Mouse (Mus musculus): ENCODE data around the gene Sh3bgrl2. TPM values are rescaled to one million over a fixed set of nuclear protein-coding genes. Genes with fewer than 3 reads are reported as not detected.
A peak's percentile ranks its signal among the peaks of the same experiment; 100 is the strongest.

Gene Sh3bgrl2
- polyA plus RNA-seq, 1 experiment from 2014 or later: 7.7 TPM

GRCm38 (mm10) chr9:83598047-83598446, 49.9 kb downstream of the Sh3bgrl2 start:
- no peaks in the 10 kb centered on the region for H3K9me3 ChIP-seq
- H3K4me3 ChIP-seq: no peak overlapping the region
- no peak for ATAC-seq (replicated peaks)
- no peak overlapping the region for H3K9ac ChIP-seq
- 51% methylated on average over 7 of the region's 7 CpGs for WGBS
- H3K27ac ChIP-seq: no peak overlapping the region
- H3K4me1 ChIP-seq: peaks cover 8% of the 10 kb centered on the region
- no peaks in the 10 kb centered on the region for H3K27me3 ChIP-seq (replicated peaks)
- no peak overlapping the region for H3K4me2 ChIP-seq
- no peaks in the 10 kb centered on the region for H3K36me3 ChIP-seq (replicated peaks)

GRCm38 (mm10) chr9:83599505-83599904, 51.4 kb downstream of the Sh3bgrl2 start:
- Histone ChIP-seq H3K9me3 (no peaks in the 10 kb centered on the region), H3K4me2 (no peak overlapping the region), H3K4me3 (no peak overlapping the region), H3K36me3 (replicated peaks) (no peaks in the 10 kb centered on the region), H3K27me3 (replicated peaks) (no peaks in the 10 kb centered on the region), H3K9ac (no peak overlapping the region), H3K27ac (no peak overlapping the region), H3K4me1 (peaks cover 14% of the 10 kb centered on the region)
- WGBS: 54% methylated on average over 6 of the region's 6 CpGs
- no peak for ATAC-seq (replicated peaks)

GRCm38 (mm10) chr9:83600286-83601048, 52.3 kb downstream of the Sh3bgrl2 start:
- Histone ChIP-seq H3K27me3 (replicated peaks) (no peaks in the 10 kb centered on the region), H3K9me3 (no peaks in the 10 kb centered on the region), H3K27ac (no peak overlapping the region), H3K9ac (no peak overlapping the region), H3K4me1 (peaks cover 14% of the 10 kb centered on the region), H3K4me3 (no peak overlapping the region), H3K36me3 (replicated peaks) (no peaks in the 10 kb centered on the region), H3K4me2 (no peak overlapping the region)
- WGBS: 59% methylated on average over 10 of the region's 10 CpGs
- ATAC-seq (replicated peaks): no peak

GRCm38 (mm10) chr9:83602176-83602770, 54.1 kb downstream of the Sh3bgrl2 start:
- H3K27ac ChIP-seq: no peak overlapping the region
- no peaks in the 10 kb centered on the region for H3K9me3 ChIP-seq
- H3K27me3 ChIP-seq (replicated peaks): no peaks in the 10 kb centered on the region
- peaks cover 18% of the 10 kb centered on the region for H3K4me1 ChIP-seq
- no peak overlapping the region for H3K9ac ChIP-seq
- H3K4me2 ChIP-seq: no peak overlapping the region
- H3K4me3 ChIP-seq: no peak overlapping the region
- 19% methylated on average over 6 of the region's 6 CpGs for WGBS
- H3K36me3 ChIP-seq (replicated peaks): no peaks in the 10 kb centered on the region
- ATAC-seq (replicated peaks): 0 out of 2 replicates have a peak, but pooled peaks have one; percentile 25

- Histone ChIP-seq H3K27me3 (replicated peaks) (no peaks in the 10 kb centered on the region), H3K27ac (no peak overlapping the region), H3K4me1 (peaks cover 18% of the 10 kb centered on the region), H3K4me3 (no peak overlapping the region), H3K36me3 (replicated peaks) (no peaks in the 10 kb centered on the region), H3K9ac (no peak overlapping the region), H3K9me3 (no peaks in the 10 kb centered on the region), H3K4me2 (no peak overlapping the region)
- ATAC-seq (replicated peaks): no peak
- WGBS: 51% methylated on average over 2 of the region's 2 CpGs
Measured at GRCm38 (mm10) chr9:83603159-83603558, 55.0 kb downstream of the Sh3bgrl2 start.

- H3K27ac ChIP-seq: no peak overlapping the region
- no peak overlapping the region for H3K4me2 ChIP-seq
- no peak for ATAC-seq (replicated peaks)
- H3K27me3 ChIP-seq (replicated peaks): no peaks in the 10 kb centered on the region
- WGBS: 51% methylated on average over 8 of the region's 8 CpGs
- H3K36me3 ChIP-seq (replicated peaks): no peaks in the 10 kb centered on the region
- H3K9ac ChIP-seq: no peak overlapping the region
- peaks cover 30% of the 10 kb centered on the region for H3K4me1 ChIP-seq
- no peak overlapping the region for H3K4me3 ChIP-seq
- no peaks in the 10 kb centered on the region for H3K9me3 ChIP-seq
Measured at GRCm38 (mm10) chr9:83605886-83606640, 57.9 kb downstream of the Sh3bgrl2 start.

- Histone ChIP-seq H3K4me3 (no peak overlapping the region), H3K9me3 (no peaks in the 10 kb centered on the region), H3K9ac (no peak overlapping the region), H3K4me2 (no peak overlapping the region), H3K36me3 (replicated peaks) (no peaks in the 10 kb centered on the region), H3K4me1 (peaks cover 26% of the 10 kb centered on the region), H3K27me3 (replicated peaks) (no peaks in the 10 kb centered on the region), H3K27ac (no peak overlapping the region)
- 76% methylated on average over 1 of the region's 1 CpGs for WGBS
- no peak for ATAC-seq (replicated peaks)
Measured at GRCm38 (mm10) chr9:83608135-83608534, 60.0 kb downstream of the Sh3bgrl2 start.

GRCm38 (mm10) chr9:83609422-83610297, 61.5 kb downstream of the Sh3bgrl2 start:
- Histone ChIP-seq H3K9ac (no peak overlapping the region), H3K4me2 (no peak overlapping the region), H3K9me3 (no peaks in the 10 kb centered on the region), H3K27me3 (replicated peaks) (no peaks in the 10 kb centered on the region), H3K4me1 (peaks cover 19% of the 10 kb centered on the region), H3K27ac (peak overlapping the region; percentile 51), H3K4me3 (no peak overlapping the region), H3K36me3 (replicated peaks) (no peaks in the 10 kb centered on the region)
- peak; percentile 88 for ATAC-seq (replicated peaks)
- WGBS: 43% methylated on average over 9 of the region's 9 CpGs

GRCm38 (mm10) chr9:83615912-83616585, 67.9 kb downstream of the Sh3bgrl2 start:
- H3K36me3 ChIP-seq (replicated peaks): no peaks in the 10 kb centered on the region
- peak; percentile 32; the same call in 1 of the 2 replicates for ATAC-seq (replicated peaks)
- no peak overlapping the region for H3K4me2 ChIP-seq
- 53% methylated on average over 6 of the region's 6 CpGs for WGBS
- no peak overlapping the region for H3K4me3 ChIP-seq
- H3K9me3 ChIP-seq: no peaks in the 10 kb centered on the region
- no peaks in the 10 kb centered on the region for H3K27me3 ChIP-seq (replicated peaks)
- no peak overlapping the region for H3K9ac ChIP-seq
- no peaks in the 10 kb centered on the region; the same call in 1 of the 2 replicates for H3K4me1 ChIP-seq
- no peak overlapping the region for H3K27ac ChIP-seq

GRCm38 (mm10) chr9:83616586-83617081, 68.5 kb downstream of the Sh3bgrl2 start:
- ATAC-seq (replicated peaks): no peak; the same call in 1 of the 2 replicates

GRCm38 (mm10) chr9:83623455-83623854, 75.3 kb downstream of the Sh3bgrl2 start:
- Histone ChIP-seq H3K4me3 (no peak overlapping the region), H3K9ac (no peak overlapping the region), H3K9me3 (no peaks in the 10 kb centered on the region), H3K4me1 (peaks cover 9% of the 10 kb centered on the region; the same call in 1 of the 2 replicates), H3K4me2 (no peak overlapping the region), H3K27ac (no peak overlapping the region), H3K36me3 (replicated peaks) (no peaks in the 10 kb centered on the region), H3K27me3 (replicated peaks) (no peaks in the 10 kb centered on the region)
- peak; percentile 46; the same call in 1 of the 2 replicates for ATAC-seq (replicated peaks)
- 40% methylated on average over 6 of the region's 6 CpGs for WGBS

More at GRCm38 (mm10) chr9:83616586-83617081, 68.5 kb downstream of the Sh3bgrl2 start:
- no peak overlapping the region for H3K4me3 ChIP-seq
- H3K4me2 ChIP-seq: no peak overlapping the region
- H3K27me3 ChIP-seq (replicated peaks): no peaks in the 10 kb centered on the region
- H3K9ac ChIP-seq: no peak overlapping the region
- 46% methylated on average over 7 of the region's 7 CpGs for WGBS
- H3K36me3 ChIP-seq (replicated peaks): no peaks in the 10 kb centered on the region
- H3K4me1 ChIP-seq: no peaks in the 10 kb centered on the region
- no peak overlapping the region for H3K27ac ChIP-seq
- no peaks in the 10 kb centered on the region for H3K9me3 ChIP-seq
